Mouse (Mus musculus): ENCODE data around the gene Fam186b. TPM values are rescaled to one million over a fixed set of nuclear protein-coding genes. Genes with fewer than 3 reads are reported as not detected.

Fam186b gene
- polyA plus RNA-seq, 1 experiment = 0.06 TPM

GRCm38 (mm10) chr15:99342194-99342981, 46.7 kb upstream of the Fam186b start:
- Histone ChIP-seq H3K4me3 (peak overlapping the region; percentile 5), H3K36me3 (ENCODE audit: control insufficient read depth, insufficient read depth) (no peaks in the 10 kb centered on the region), H3K4me2 (ENCODE audit: low read depth) (peak overlapping the region; percentile 79), H3ac (ENCODE audit: control insufficient read depth, insufficient read length) (no peak overlapping the region), H3K27me3 (ENCODE audit: control insufficient read depth, insufficient read depth, insufficient read length) (no peaks in the 10 kb centered on the region), H3K79me2 (ENCODE audit: control insufficient read depth, insufficient read depth) (peaks cover 81% of the 10 kb centered on the region)
- TF ChIP-seq MYOD1 (IDR thresholded peaks at IDR 0.05; ENCODE audit: control insufficient read depth in 1 of 3, insufficient read length in 2 of 3, low read depth in 2 of 3) (no peak), CEBPB (IDR thresholded peaks at IDR 0.05; ENCODE audit: insufficient read depth, poor library complexity, severe bottlenecking) (no peak), REST (IDR thresholded peaks at IDR 0.05; ENCODE audit: insufficient read depth, insufficient read length) (no peak), USF1 (IDR thresholded peaks at IDR 0.05; ENCODE audit: low read depth) (no peak), POLR2AphosphoS2 (IDR thresholded peaks at IDR 0.05; ENCODE audit: insufficient read length, low read depth) (no peak), TCF12 (IDR thresholded peaks at IDR 0.05; ENCODE audit: insufficient read depth, poor library complexity, severe bottlenecking) (no peak), POLR2A (IDR thresholded peaks at IDR 0.05; ENCODE audit: insufficient read length, low read depth) (no peak), MAX (IDR thresholded peaks at IDR 0.05; ENCODE audit: low read depth) (no peak), MYOG (IDR thresholded peaks at IDR 0.05; ENCODE audit: control insufficient read depth in 1 of 3, insufficient read depth in 1 of 3, insufficient read length in 2 of 3, low read depth in 2 of 3) (no peak), E2F4 (IDR thresholded peaks at IDR 0.05; ENCODE audit: insufficient read depth) (no peak), TCF3 (IDR thresholded peaks at IDR 0.05; ENCODE audit: insufficient read length, low read depth) (no peak), SRF (IDR thresholded peaks at IDR 0.05; ENCODE audit: control insufficient read depth, insufficient read length, low read depth) (no peak)

GRCm38 (mm10) chr15:99341102-99341501, 45.4 kb upstream of the Fam186b start:
- Histone ChIP-seq H3K27me3 (ENCODE audit: control insufficient read depth, insufficient read depth, insufficient read length) (no peaks in the 10 kb centered on the region), H3K4me2 (ENCODE audit: low read depth) (no peak overlapping the region), H3K79me2 (ENCODE audit: control insufficient read depth, insufficient read depth) (peaks cover 81% of the 10 kb centered on the region), H3ac (ENCODE audit: control insufficient read depth, insufficient read length) (no peak overlapping the region), H3K36me3 (ENCODE audit: control insufficient read depth, insufficient read depth) (no peaks in the 10 kb centered on the region), H3K4me3 (no peak overlapping the region)
- TF ChIP-seq TCF3 (IDR thresholded peaks at IDR 0.05; ENCODE audit: insufficient read length, low read depth) (no peak), MYOG (IDR thresholded peaks at IDR 0.05; ENCODE audit: control insufficient read depth in 1 of 3, insufficient read depth in 1 of 3, insufficient read length in 2 of 3, low read depth in 2 of 3) (no peak), SRF (IDR thresholded peaks at IDR 0.05; ENCODE audit: control insufficient read depth, insufficient read length, low read depth) (no peak), MAX (IDR thresholded peaks at IDR 0.05; ENCODE audit: low read depth) (no peak), POLR2A (IDR thresholded peaks at IDR 0.05; ENCODE audit: insufficient read length, low read depth) (no peak), POLR2AphosphoS2 (IDR thresholded peaks at IDR 0.05; ENCODE audit: insufficient read length, low read depth) (no peak), TCF12 (IDR thresholded peaks at IDR 0.05; ENCODE audit: insufficient read depth, poor library complexity, severe bottlenecking) (no peak), E2F4 (IDR thresholded peaks at IDR 0.05; ENCODE audit: insufficient read depth) (no peak), MYOD1 (IDR thresholded peaks at IDR 0.05; ENCODE audit: control insufficient read depth in 1 of 3, insufficient read length in 2 of 3, low read depth in 2 of 3) (no peak), USF1 (IDR thresholded peaks at IDR 0.05; ENCODE audit: low read depth) (no peak), CEBPB (IDR thresholded peaks at IDR 0.05; ENCODE audit: insufficient read depth, poor library complexity, severe bottlenecking) (no peak), REST (IDR thresholded peaks at IDR 0.05; ENCODE audit: insufficient read depth, insufficient read length) (no peak)

GRCm38 (mm10) chr15:99339669-99340068, 44.0 kb upstream of the Fam186b start:
- H3K4me3 ChIP-seq = no peak overlapping the region
- H3K27me3 ChIP-seq (ENCODE audit: control insufficient read depth, insufficient read depth, insufficient read length) = no peaks in the 10 kb centered on the region
- no peak overlapping the region for H3ac ChIP-seq (ENCODE audit: control insufficient read depth, insufficient read length)
- peaks cover 5% of the 10 kb centered on the region for H3K36me3 ChIP-seq (ENCODE audit: control insufficient read depth, insufficient read depth)
- TF ChIP-seq TCF12 (IDR thresholded peaks at IDR 0.05; ENCODE audit: insufficient read depth, poor library complexity, severe bottlenecking) (no peak), TCF3 (IDR thresholded peaks at IDR 0.05; ENCODE audit: insufficient read length, low read depth) (no peak), E2F4 (IDR thresholded peaks at IDR 0.05; ENCODE audit: insufficient read depth) (no peak), SRF (IDR thresholded peaks at IDR 0.05; ENCODE audit: control insufficient read depth, insufficient read length, low read depth) (no peak), MYOD1 (IDR thresholded peaks at IDR 0.05; ENCODE audit: control insufficient read depth in 1 of 3, insufficient read length in 2 of 3, low read depth in 2 of 3) (no peak), POLR2A (IDR thresholded peaks at IDR 0.05; ENCODE audit: insufficient read length, low read depth) (no peak), CEBPB (IDR thresholded peaks at IDR 0.05; ENCODE audit: insufficient read depth, poor library complexity, severe bottlenecking) (no peak), POLR2AphosphoS2 (IDR thresholded peaks at IDR 0.05; ENCODE audit: insufficient read length, low read depth) (no peak), REST (IDR thresholded peaks at IDR 0.05; ENCODE audit: insufficient read depth, insufficient read length) (no peak), USF1 (IDR thresholded peaks at IDR 0.05; ENCODE audit: low read depth) (no peak), MYOG (IDR thresholded peaks at IDR 0.05; ENCODE audit: control insufficient read depth in 1 of 3, insufficient read depth in 1 of 3, insufficient read length in 2 of 3, low read depth in 2 of 3) (no peak), MAX (IDR thresholded peaks at IDR 0.05; ENCODE audit: low read depth) (no peak)
- no peak overlapping the region for H3K4me2 ChIP-seq (ENCODE audit: low read depth)
- H3K79me2 ChIP-seq (ENCODE audit: control insufficient read depth, insufficient read depth) = peaks cover 79% of the 10 kb centered on the region

GRCm38 (mm10) chr15:99338916-99339315, 43.2 kb upstream of the Fam186b start:
- H3K4me3 ChIP-seq = no peak overlapping the region
- TF ChIP-seq POLR2AphosphoS2 (IDR thresholded peaks at IDR 0.05; ENCODE audit: insufficient read length, low read depth) (no peak), POLR2A (IDR thresholded peaks at IDR 0.05; ENCODE audit: insufficient read length, low read depth) (no peak), USF1 (IDR thresholded peaks at IDR 0.05; ENCODE audit: low read depth) (no peak), CEBPB (IDR thresholded peaks at IDR 0.05; ENCODE audit: insufficient read depth, poor library complexity, severe bottlenecking) (no peak), MAX (IDR thresholded peaks at IDR 0.05; ENCODE audit: low read depth) (no peak), TCF3 (IDR thresholded peaks at IDR 0.05; ENCODE audit: insufficient read length, low read depth) (no peak), SRF (IDR thresholded peaks at IDR 0.05; ENCODE audit: control insufficient read depth, insufficient read length, low read depth) (no peak), E2F4 (IDR thresholded peaks at IDR 0.05; ENCODE audit: insufficient read depth) (no peak), TCF12 (IDR thresholded peaks at IDR 0.05; ENCODE audit: insufficient read depth, poor library complexity, severe bottlenecking) (no peak), REST (IDR thresholded peaks at IDR 0.05; ENCODE audit: insufficient read depth, insufficient read length) (no peak), MYOD1 (IDR thresholded peaks at IDR 0.05; ENCODE audit: control insufficient read depth in 1 of 3, insufficient read length in 2 of 3, low read depth in 2 of 3) (no peak), MYOG (IDR thresholded peaks at IDR 0.05; ENCODE audit: control insufficient read depth in 1 of 3, insufficient read depth in 1 of 3, insufficient read length in 2 of 3, low read depth in 2 of 3) (no peak)
- no peaks in the 10 kb centered on the region for H3K27me3 ChIP-seq (ENCODE audit: control insufficient read depth, insufficient read depth, insufficient read length)
- no peak overlapping the region for H3ac ChIP-seq (ENCODE audit: control insufficient read depth, insufficient read length)
- H3K36me3 ChIP-seq (ENCODE audit: control insufficient read depth, insufficient read depth) = peaks cover 5% of the 10 kb centered on the region
- H3K79me2 ChIP-seq (ENCODE audit: control insufficient read depth, insufficient read depth) = peaks cover 79% of the 10 kb centered on the region
- H3K4me2 ChIP-seq (ENCODE audit: low read depth) = no peak overlapping the region
